In the genomic region with DNA sequence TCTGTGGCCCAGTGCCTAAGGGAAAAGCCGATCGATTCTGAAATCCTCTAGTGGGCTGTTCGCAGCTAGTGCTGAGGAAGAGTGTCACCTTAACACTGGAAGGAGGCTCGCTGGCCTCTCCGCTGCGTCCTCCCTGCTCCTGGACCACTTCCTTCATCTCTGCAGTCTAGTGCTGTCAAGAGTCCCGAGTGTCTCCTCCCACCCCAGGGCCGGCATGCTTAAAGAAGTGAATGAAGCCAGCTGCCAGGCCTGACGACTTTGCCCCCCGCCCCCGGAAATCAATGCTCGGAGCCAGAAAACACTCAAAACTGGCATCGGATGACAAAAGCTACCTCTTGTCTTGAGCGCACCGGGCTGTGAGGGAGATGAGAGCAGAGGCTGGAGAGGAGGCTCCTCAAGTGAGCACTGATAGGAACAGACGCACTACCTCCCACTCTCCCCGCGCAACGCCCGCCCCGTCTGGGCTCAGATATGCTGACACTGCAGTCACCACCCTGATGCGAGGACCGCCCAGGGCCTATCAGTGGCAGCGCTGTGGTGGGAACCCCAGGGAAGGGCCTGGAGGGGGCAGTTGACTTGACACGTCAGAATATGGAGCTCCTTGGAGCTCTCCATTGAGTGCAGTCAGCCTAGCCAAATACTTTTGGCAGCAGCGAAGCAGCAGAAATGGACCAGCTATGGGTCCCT, we compare ENCODE assay signal across 12 mouse cellular contexts. TPM values are rescaled to one million over a fixed set of nuclear protein-coding genes. Genes with fewer than 3 reads are reported as not detected.
DNase-seq lines count a peak whose midpoint lies in the region; ATAC-seq and TF ChIP-seq lines count a peak whose summit lies in the region.
"Had no signal": no experiment of that assay in that cellular context is flagged by ENCODE, and none has a peak within 500 bp of the region (broad histone marks: within the 10 kb centered on the region; RNA-seq: fewer than 3 reads in every experiment).

No protein-coding gene starts in this region.

- peaks cover 15% of the 10 kb centered on the region for H3K27me3 ChIP-seq in heart, postnatal 0 days (ENCODE audit: control insufficient read depth, insufficient read depth, low read length)
- H3K27me3 ChIP-seq in liver, postnatal 0 days (ENCODE audit: insufficient read depth, low read length): peaks cover 8% of the 10 kb centered on the region; the same call in 1 of the 2 replicates
- peaks cover 21% of the 10 kb centered on the region for H3K27me3 ChIP-seq in embryonic facial prominence, embryonic 13.5 days
- peaks cover 29% of the 10 kb centered on the region for H3K27me3 ChIP-seq in midbrain, embryonic 15.5 days (replicated peaks)

- H3K4me1 ChIP-seq in heart, postnatal 0 days (ENCODE audit: control insufficient read depth, insufficient read depth): 0 out of 2 replicates have a peak, but pooled peaks cover 5% of the 10 kb centered on the region
- no peaks in the 10 kb centered on the region for H3K4me1 ChIP-seq in liver, postnatal 0 days (ENCODE audit: insufficient read depth)
- peaks cover 10% of the 10 kb centered on the region for H3K4me1 ChIP-seq in embryonic facial prominence, embryonic 13.5 days
- no peaks in the 10 kb centered on the region for H3K4me1 ChIP-seq in midbrain, embryonic 15.5 days

- H3K9ac ChIP-seq in heart, postnatal 0 days (replicated peaks; ENCODE audit: low read depth, low read length): no peak overlapping the region
- H3K9ac ChIP-seq in liver, postnatal 0 days (replicated peaks): no peak overlapping the region
- no peak overlapping the region for H3K9ac ChIP-seq in embryonic facial prominence, embryonic 13.5 days
- H3K9ac ChIP-seq in midbrain, embryonic 15.5 days: no peak overlapping the region

- H3K4me3 ChIP-seq in heart, postnatal 0 days (ENCODE audit: low read depth, low read length): 0 out of 2 replicates have a peak overlapping the region, but pooled peaks have one; percentile 4
- no peak overlapping the region for H3K4me3 ChIP-seq in liver, postnatal 0 days (ENCODE audit: low read depth, low read length)
- peak overlapping the region; percentile 9; the same call in 1 of the 2 replicates for H3K4me3 ChIP-seq in embryonic facial prominence, embryonic 13.5 days
- no peak overlapping the region for H3K4me3 ChIP-seq in midbrain, embryonic 15.5 days

- no peak overlapping the region for H3K27ac ChIP-seq in heart, postnatal 0 days (ENCODE audit: low read depth)
- H3K27ac ChIP-seq in liver, postnatal 0 days (ENCODE audit: low read depth): no peak overlapping the region
- no peak overlapping the region for H3K27ac ChIP-seq in embryonic facial prominence, embryonic 13.5 days
- H3K27ac ChIP-seq in midbrain, embryonic 15.5 days: no peak overlapping the region

- TF ChIP-seq EP300 in heart, postnatal 0 days (IDR thresholded peaks at IDR 0.05; ENCODE audit: low read depth): no peak
- no peak for TF ChIP-seq EP300 in liver, postnatal 0 days (IDR thresholded peaks at IDR 0.05; ENCODE audit: low read depth)

- no peaks in the 10 kb centered on the region for H3K9me3 ChIP-seq in heart, postnatal 0 days (replicated peaks; ENCODE audit: control insufficient read depth, low read length)
- no peaks in the 10 kb centered on the region for H3K9me3 ChIP-seq in liver, postnatal 0 days (ENCODE audit: low read length)
- H3K9me3 ChIP-seq in embryonic facial prominence, embryonic 13.5 days: no peaks in the 10 kb centered on the region
- H3K9me3 ChIP-seq in midbrain, embryonic 15.5 days: no peaks in the 10 kb centered on the region

- 14% methylated on average over 26 of the region's 26 CpGs for WGBS in heart, postnatal 0 days
- WGBS in liver, postnatal 0 days (ENCODE audit: insufficient replicate concordance): 26% methylated on average over 26 of the region's 26 CpGs
- 29% methylated on average over 26 of the region's 26 CpGs for WGBS in embryonic facial prominence, embryonic 13.5 days
- 45% methylated on average over 26 of the region's 26 CpGs for WGBS in midbrain, embryonic 15.5 days

- ATAC-seq in heart, postnatal 0 days (ENCODE audit: insufficient read depth, low read depth): peak; percentile 30; the same call in 1 of the 2 replicates
- ATAC-seq in liver, postnatal 0 days: no peak
- no peak for ATAC-seq in embryonic facial prominence, embryonic 13.5 days (ENCODE audit: insufficient number of reproducible peaks, insufficient read depth, low FRiP score, low TSS enrichment, low read depth)
- ATAC-seq in midbrain, embryonic 15.5 days (replicated peaks): no peak

- H3K36me3 ChIP-seq in heart, postnatal 0 days (replicated peaks; ENCODE audit: control insufficient read depth, insufficient read depth, low read length): no peaks in the 10 kb centered on the region
- H3K36me3 ChIP-seq in liver, postnatal 0 days (replicated peaks; ENCODE audit: insufficient read depth, low read length): no peaks in the 10 kb centered on the region
- no peaks in the 10 kb centered on the region for H3K36me3 ChIP-seq in embryonic facial prominence, embryonic 13.5 days
- H3K36me3 ChIP-seq in midbrain, embryonic 15.5 days (replicated peaks): no peaks in the 10 kb centered on the region

- peak overlapping the region; percentile 36; the same call in 1 of the 2 replicates for H3K4me2 ChIP-seq in heart, postnatal 0 days (ENCODE audit: low read depth, low read length)
- no peak overlapping the region for H3K4me2 ChIP-seq in liver, postnatal 0 days (ENCODE audit: low read depth, low read length)
- H3K4me2 ChIP-seq in embryonic facial prominence, embryonic 13.5 days: peak overlapping the region; percentile 43
- H3K4me2 ChIP-seq in midbrain, embryonic 15.5 days: no peak overlapping the region

- DNase-seq in heart, postnatal 0 days (ENCODE audit: low spot score): no peak
- DNase-seq in heart, adult 18-20 months: no peak
- DNase-seq in liver: peak; percentile 16
- DNase-seq in liver, postnatal 0 days: no peak
- DNase-seq in ES-CJ7 (ENCODE audit: low read depth, low spot score): peak; percentile 32
- no peak for DNase-seq in layer of hippocampus, postnatal 14 days (ENCODE audit: low spot score in 2 of 2)
- DNase-seq: cerebellum, adult 11-12 months; right cerebral cortex, postnatal 14 days had no signal

- no peak for TF ChIP-seq CTCF in heart, postnatal 0 days (IDR thresholded peaks at IDR 0.05; ENCODE audit: low read depth)
- no peak for TF ChIP-seq CTCF in liver, postnatal 0 days (IDR thresholded peaks at IDR 0.05; ENCODE audit: low read depth)

RNA-seq across cellular contexts. Expression of a gene that starts 10.1 kb away (rescaled TPM):
- total RNA-seq in heart, postnatal 0 days (2014; rRNA removed; ENCODE audit: low replicate concordance): 82.7 and 96.1 TPM in 2 replicates
- 11.5 and 16.8 TPM in 2 replicates for polyA plus RNA-seq in heart, postnatal 0 days (2015; fragmentation: Nextera tagmentation; extraction: Ambion mirVana)
- 100 to 1,000 TPM; 174 to 194 TPM for total RNA-seq in heart, adult 18-20 months (2021)
- 0.01 TPM in 2 replicates for polyA plus RNA-seq in liver, postnatal 0 days (2015; fragmentation: Nextera tagmentation; extraction: Ambion mirVana)
- 0.42 and 0.87 TPM in 2 replicates for polyA plus RNA-seq in embryonic facial prominence, embryonic 13.5 days (2015; fragmentation: Nextera tagmentation; extraction: Ambion mirVana)
- 1 to 10 TPM; 1.0 to 1.2 TPM for total RNA-seq in layer of hippocampus, postnatal 14 days (2021)
- polyA plus RNA-seq in midbrain, embryonic 15.5 days (2015; fragmentation: Nextera tagmentation; extraction: Ambion mirVana): 0.27 and 0.40 TPM in 2 replicates
- total RNA-seq: granulocyte monocyte progenitor cell, adult 5-6 weeks; megakaryocyte, adult 5-6 weeks had no signal

Comparison
In these comparisons a context has a peak if more than half of its experiments do, and no peak if none do; other contexts are left out.
1. DNase-seq: peak in liver (single experiment) and ES-CJ7 (single experiment); none in heart, postnatal 0 days (single experiment), heart, adult 18-20 months (0 of 2), liver, postnatal 0 days (single experiment) and layer of hippocampus, postnatal 14 days (0 of 2).
2. H3K4me2 ChIP-seq: peak in heart, postnatal 0 days (single experiment) and embryonic facial prominence, embryonic 13.5 days (single experiment); none in liver, postnatal 0 days (single experiment) and midbrain, embryonic 15.5 days (single experiment).
3. H3K4me3 ChIP-seq: peak in heart, postnatal 0 days (single experiment) and embryonic facial prominence, embryonic 13.5 days (single experiment); none in liver, postnatal 0 days (single experiment) and midbrain, embryonic 15.5 days (single experiment).